Mouse (Mus musculus) thymus, postnatal 0 days (tissue): ENCODE results near the gene Sdcbp2. TPM values are rescaled to one million over a fixed set of nuclear protein-coding genes. Genes with fewer than 3 reads are reported as not detected.

Experiments
- DNase-seq: peaks from one replicate; pipeline ENCODE4 v3.0.0-alpha.2; 2015; ENCODE audit warnings: low spot score
- polyA plus RNA-seq: library from polyadenylated mRNA; unstranded; fragments of >200 nt; fragmentation: Nextera tagmentation; extraction: Ambion mirVana; gene quantifications from 2 replicates; pipeline ENCODE4 v1.2.1, GENCODE M21; 2015

Sdcbp2 gene
- polyA plus RNA-seq, 1 experiment from 2014 or later = 2.3 TPM

DNA sequence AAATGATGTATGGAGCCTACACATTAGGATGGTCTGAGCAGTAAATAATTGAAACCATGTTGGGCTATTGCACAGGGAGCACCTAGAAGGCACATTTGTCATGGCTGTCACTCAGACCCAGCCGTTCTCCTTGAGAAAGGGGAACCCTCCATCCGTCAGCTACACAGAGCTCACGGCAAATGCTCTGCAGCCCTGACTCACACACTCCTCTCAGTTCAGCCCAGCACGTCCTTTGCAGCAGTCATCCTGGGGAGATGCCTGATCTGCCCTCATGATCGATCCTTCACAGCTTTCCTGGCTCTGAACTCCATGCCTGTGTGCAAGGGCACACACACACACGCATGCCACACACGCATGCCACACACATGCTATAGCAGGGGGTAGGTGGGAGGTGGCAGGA is 56.9 kb downstream of the Sdcbp2 start:
- no peak for DNase-seq

- no peak for DNase-seq
Measured at GRCm38 (mm10) chr2:151631406-151632158, 59.2 kb downstream of the Sdcbp2 start.

DNA sequence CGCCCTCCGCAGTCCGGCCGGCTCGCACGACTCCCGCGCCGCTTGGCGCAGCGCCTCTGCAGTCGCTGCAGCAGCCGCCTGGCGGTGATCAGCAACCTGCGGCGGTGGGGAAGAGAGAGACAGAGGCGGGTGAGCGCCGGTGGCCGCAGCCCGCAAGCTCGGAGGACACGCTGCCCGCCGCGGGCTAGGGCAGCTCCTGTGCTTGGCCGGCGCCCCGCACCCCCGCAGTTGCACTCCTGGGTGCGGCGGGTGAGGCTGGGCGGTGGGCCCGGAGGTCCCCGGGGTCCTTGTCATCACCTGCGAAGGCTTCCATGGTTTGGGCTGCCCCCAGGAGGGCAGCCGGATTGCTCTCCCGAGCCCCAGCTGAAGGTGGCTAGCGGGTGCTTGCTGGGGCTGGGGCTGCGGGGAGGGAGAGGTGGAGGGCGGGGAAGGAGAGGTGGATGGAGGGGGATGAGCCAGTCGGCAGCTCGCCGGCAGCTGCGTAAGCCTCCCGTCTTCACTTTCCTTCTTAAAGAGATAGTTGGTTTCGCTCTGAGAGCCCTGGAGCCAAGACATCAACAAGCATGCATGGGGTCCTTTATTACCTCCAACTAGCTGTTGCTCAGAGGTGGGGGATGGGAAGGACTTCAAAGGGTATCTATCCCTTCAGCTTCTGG is 59.9 kb downstream of the Sdcbp2 start, which contains the start of gene Snph:
Gene Snph, minus strand, starts transcription at position 435 of the 656 bp plus-strand sequence.
- DNase-seq = peak; percentile 27

GRCm38 (mm10) chr2:151632982-151633381 is 60.6 kb downstream of the Sdcbp2 start:
- no peak for DNase-seq

DNA sequence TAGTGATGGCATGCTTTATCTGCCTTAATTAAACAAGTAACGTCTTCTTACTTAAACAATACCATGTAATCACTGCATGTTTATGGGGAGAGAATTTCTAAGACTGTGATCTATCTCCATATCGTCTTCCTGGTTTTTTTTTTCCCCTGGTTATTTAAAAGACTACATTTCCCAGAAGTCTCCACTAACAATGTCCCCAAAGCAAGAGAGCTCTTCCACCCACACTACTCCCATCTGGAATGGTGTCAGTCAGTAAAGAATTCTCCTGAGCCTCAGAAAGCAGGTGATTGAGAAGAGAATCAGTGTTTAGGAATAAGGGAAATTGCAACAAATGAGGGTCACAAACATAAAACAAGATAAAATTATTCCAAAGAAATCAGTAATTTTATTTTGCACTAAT is 62.5 kb downstream of the Sdcbp2 start:
- no peak for DNase-seq

DNA sequence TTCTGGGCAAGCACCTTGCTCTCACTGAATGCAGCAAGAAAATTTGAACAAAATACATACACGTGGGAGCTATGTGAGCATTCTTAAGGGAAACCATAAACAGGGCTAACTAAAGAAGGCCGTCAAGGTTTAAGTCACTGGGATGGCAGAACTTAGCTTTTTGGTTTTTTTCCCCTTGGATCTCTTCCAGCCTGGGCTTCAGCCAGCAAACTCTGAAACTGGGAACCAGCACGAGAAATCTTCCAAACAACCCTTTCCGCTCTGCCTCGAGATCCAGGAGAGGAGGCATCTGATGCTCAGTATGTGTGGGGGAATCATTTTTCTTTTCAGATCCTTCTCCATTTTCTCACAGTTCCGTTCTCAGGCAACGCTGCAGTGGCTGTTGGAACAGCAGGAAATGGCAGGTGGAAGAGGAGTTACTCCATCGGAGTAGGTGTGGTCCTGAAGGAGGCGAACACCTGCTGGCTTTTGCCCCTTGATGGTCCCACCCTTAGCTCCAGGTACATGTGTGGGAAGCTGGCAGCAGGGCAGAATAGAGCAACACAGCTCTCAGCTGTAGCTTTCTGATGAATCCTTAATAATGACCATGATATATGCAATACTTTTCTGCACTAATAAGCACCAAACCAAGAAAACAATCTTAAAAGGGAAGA is 63.1 kb downstream of the Sdcbp2 start:
- no peak for DNase-seq

DNA sequence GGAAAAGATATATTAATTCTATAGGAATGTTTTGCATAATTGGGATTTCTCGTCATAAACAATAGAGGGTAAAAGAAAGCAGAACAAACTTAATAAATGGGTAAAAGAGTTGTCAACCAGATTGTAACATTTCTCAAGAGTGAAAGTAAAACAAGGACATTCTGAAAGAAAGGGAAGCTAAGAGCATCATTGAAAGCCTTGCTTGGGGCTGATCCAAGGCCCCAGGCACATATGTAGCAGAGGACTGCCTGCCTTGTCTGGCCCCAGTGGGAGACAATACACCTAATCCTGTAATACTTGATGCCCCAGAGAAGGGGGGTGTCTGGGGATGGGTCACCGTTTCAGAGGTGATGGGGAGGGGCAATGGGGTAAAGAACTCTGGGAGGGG is 63.6 kb downstream of the Sdcbp2 start:
- no peak for DNase-seq

Other genes starting within 250 kb of the Sdcbp2 start
- gene 4921509C19Rik, start 96.5 kb upstream of the Sdcbp2 start, polyA plus RNA-seq = not detected in 2 replicates
- 169 and 171 TPM in 2 replicates for gene Nsfl1c, start 78.4 kb upstream of the Sdcbp2 start, polyA plus RNA-seq
- gene Fkbp1a, start 30.1 kb upstream of the Sdcbp2 start, polyA plus RNA-seq = 427 and 468 TPM in 2 replicates
- gene Snph, start 60.0 kb downstream of the Sdcbp2 start, polyA plus RNA-seq = 0.04 and 0.09 TPM in 2 replicates
- not detected in 2 replicates for gene Rad21l, start 95.9 kb downstream of the Sdcbp2 start, polyA plus RNA-seq
- gene Tmem74b, start 129.4 kb downstream of the Sdcbp2 start, polyA plus RNA-seq = 0.25 and 0.46 TPM in 2 replicates
- gene Psmf1, start 171.6 kb downstream of the Sdcbp2 start, polyA plus RNA-seq = 52.1 and 55.7 TPM in 2 replicates